Comparison of ENCODE assay signal across 8 mouse cellular contexts in genomic region chr4:126259063-126259462, GRCm38 (mm10). TPM values are rescaled to one million over a fixed set of nuclear protein-coding genes. Genes with fewer than 3 reads are reported as not detected.
DNase-seq lines count a peak whose midpoint lies in the region; ATAC-seq lines count a peak whose summit lies in the region.

No protein-coding gene starts in this region.

- H3K4me2 ChIP-seq in lung, embryonic 16.5 days (ENCODE audit: low read depth, low read length) = peak overlapping the region; percentile 48; the same call in 1 of the 2 replicates

- intact Hi-C loops in heart, postnatal 10 days (cut with DNase I) = no loop called here

- no peaks in the 10 kb centered on the region for H3K27me3 ChIP-seq in lung, embryonic 16.5 days (ENCODE audit: control insufficient read depth, insufficient read depth, low read depth, low read length)

- DNase-seq in kidney, postnatal 4 days = peak; percentile 31 to 40
- no peak for DNase-seq in kidney, adult 8-10 months
- DNase-seq in cerebellum, postnatal 25 days = peak; percentile 51 to 63
- peak; percentile 75 to 79 for DNase-seq in heart, postnatal 10 days
- no peak for DNase-seq in ovary, postnatal 36 days (ENCODE audit: low spot score)
- no peak for DNase-seq in testis, postnatal 14 days (ENCODE audit: low spot score)

- H3K9ac ChIP-seq in lung, embryonic 16.5 days (ENCODE audit: low read length) = peak overlapping the region; percentile 25

- no peak overlapping the region for H3K4me3 ChIP-seq in lung, embryonic 16.5 days (ENCODE audit: low read length)

- no peak for ATAC-seq in lung, embryonic 16.5 days (ENCODE audit: low read depth)
- no peak for ATAC-seq in granulocyte monocyte progenitor cell, adult 5-6 weeks (replicated peaks; ENCODE audit: poor library complexity, severe bottlenecking)

- H3K9me3 ChIP-seq in lung, embryonic 16.5 days (ENCODE audit: control insufficient read depth, low read length) = no peaks in the 10 kb centered on the region

- peak overlapping the region; percentile 95 for H3K27ac ChIP-seq in lung, embryonic 16.5 days (ENCODE audit: low read length)

- peaks cover 54% of the 10 kb centered on the region for H3K4me1 ChIP-seq in lung, embryonic 16.5 days (replicated peaks; ENCODE audit: control insufficient read depth, insufficient read depth, low read length)

- no peaks in the 10 kb centered on the region for H3K36me3 ChIP-seq in lung, embryonic 16.5 days (ENCODE audit: control insufficient read depth, insufficient read depth, low read length)

- WGBS in lung, embryonic 16.5 days = 20% methylated on average over 3 of the region's 3 CpGs

RNA-seq across cellular contexts. Expression of gene Map7d1, which starts 2.9 kb away (rescaled TPM):
- total RNA-seq in heart, postnatal 10 days (2021) = 100 to 1,000 TPM; 214 to 239 TPM
- polyA plus RNA-seq in lung, embryonic 16.5 days (2015; fragmentation: Nextera tagmentation; extraction: Ambion mirVana) = 26.0 and 26.9 TPM in 2 replicates
- 20.6 and 25.6 TPM in 2 replicates for total RNA-seq in granulocyte monocyte progenitor cell, adult 5-6 weeks (2014; fragmentation: Nextera tagmentation)
- total RNA-seq in granulocyte monocyte progenitor cell, adult 5-6 weeks (2017) = 12.8 and 20.2 TPM in 2 replicates

RNA-seq across cellular contexts. Expression of gene Trappc3, which starts 3.1 kb away (rescaled TPM):
- 10 to 100 TPM; 50.8 to 54.0 TPM for total RNA-seq in heart, postnatal 10 days (2021)
- 101 and 107 TPM in 2 replicates for polyA plus RNA-seq in lung, embryonic 16.5 days (2015; fragmentation: Nextera tagmentation; extraction: Ambion mirVana)
- 46.2 and 55.5 TPM in 2 replicates for total RNA-seq in granulocyte monocyte progenitor cell, adult 5-6 weeks (2014; fragmentation: Nextera tagmentation)
- 48.4 and 54.8 TPM in 2 replicates for total RNA-seq in granulocyte monocyte progenitor cell, adult 5-6 weeks (2017)

RNA-seq across cellular contexts. Expression of gene Col8a2, which starts 27.5 kb away (rescaled TPM):
- 1 to 10 TPM; 1.8 to 2.1 TPM for total RNA-seq in heart, postnatal 10 days (2021)
- polyA plus RNA-seq in lung, embryonic 16.5 days (2015; fragmentation: Nextera tagmentation; extraction: Ambion mirVana) = 3.6 and 4.6 TPM in 2 replicates
- not detected in 2 replicates for total RNA-seq in granulocyte monocyte progenitor cell, adult 5-6 weeks (2014; fragmentation: Nextera tagmentation)
- not detected in 2 replicates for total RNA-seq in granulocyte monocyte progenitor cell, adult 5-6 weeks (2017)

RNA-seq across cellular contexts. Expression of gene Thrap3, which starts 56.5 kb away (rescaled TPM):
- total RNA-seq in heart, postnatal 10 days (2021) = 100 to 1,000 TPM; 160 to 172 TPM
- 197 and 213 TPM in 2 replicates for polyA plus RNA-seq in lung, embryonic 16.5 days (2015; fragmentation: Nextera tagmentation; extraction: Ambion mirVana)
- 215 and 267 TPM in 2 replicates for total RNA-seq in granulocyte monocyte progenitor cell, adult 5-6 weeks (2014; fragmentation: Nextera tagmentation)
- total RNA-seq in granulocyte monocyte progenitor cell, adult 5-6 weeks (2017) = 304 and 361 TPM in 2 replicates

Comparison
In these comparisons a context has a peak if more than half of its experiments do, and no peak if none do; other contexts are left out.
1. DNase-seq: peak in kidney, postnatal 4 days (2 of 2), cerebellum, postnatal 25 days (2 of 2) and heart, postnatal 10 days (2 of 2); none in kidney, adult 8-10 months (0 of 2), ovary, postnatal 36 days (single experiment) and testis, postnatal 14 days (single experiment).
2. RNA of gene Map7d1, which starts 2.9 kb away (total RNA-seq): 214 to 239 TPM in heart, postnatal 10 days; 12.8 to 25.6 TPM in granulocyte monocyte progenitor cell, adult 5-6 weeks; every median in the first group is over 4 times any median in the second.